Mouse (Mus musculus) bone marrow macrophage, adult 2 months (primary cell): ENCODE data around the gene Cyp2j6.

Source experiments
- CTCF ChIP-seq: IDR thresholded peaks from 2 replicates; pipeline ENCODE4 v1.5.1; 2012; ENCODE audit warnings: low read depth, mild to moderate bottlenecking, low read length, moderate library complexity
- POLR2A ChIP-seq: IDR thresholded peaks from 2 replicates; pipeline ENCODE4 v1.6.1; 2012; ENCODE audit warnings: mild to moderate bottlenecking, low read depth, low read length, borderline replicate concordance

DNA sequence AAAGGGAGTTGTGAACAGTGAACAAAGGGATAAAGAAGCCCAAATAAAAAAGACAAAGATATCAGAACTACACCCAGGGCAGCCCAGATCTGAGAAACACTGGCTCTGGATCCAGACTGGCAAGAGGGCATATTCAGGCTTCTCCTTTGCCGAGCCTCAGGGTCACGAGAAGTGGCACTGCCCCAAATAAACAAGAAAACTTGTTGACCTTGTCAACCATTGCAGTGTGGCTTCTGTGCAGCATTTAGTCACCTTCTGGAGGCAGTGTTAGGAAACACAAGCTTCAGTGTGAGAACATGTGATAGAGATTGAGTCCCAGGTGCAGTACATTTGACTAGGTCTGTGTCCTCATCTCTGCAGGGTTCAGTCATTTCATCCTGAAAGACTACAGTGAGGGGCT lies 31.2 kb downstream of the Cyp2j6 start:
- TF ChIP-seq POLR2A = no peak
- TF ChIP-seq CTCF = no peak
